Mouse (Mus musculus): ENCODE data around the gene Fam186a.

Fam186a gene

GRCm38 (mm10) chr15:99874612-99875333, 92.1 kb downstream of the Fam186a start:
- DNase-seq (ENCODE audit: low spot score in 2 of 2) = no peak

GRCm38 (mm10) chr15:99872543-99872942, 94.3 kb downstream of the Fam186a start:
- no peak for DNase-seq (ENCODE audit: low spot score in 2 of 2)
